Mouse (Mus musculus) hematopoietic stem cell, adult 5-6 weeks (primary cell): ENCODE data around the gene Bbox1. TPM values are rescaled to one million over a fixed set of nuclear protein-coding genes. Genes with fewer than 3 reads are reported as not detected.

ENCODE experiments used
- ATAC-seq, 2 experiments: fragments of 125-278 bp in 1 of 2; replicated peaks in 1 of 2; 2 replicates each; pipeline ENCODE4 v1.8.0; 2016 to 2017; ENCODE audit warnings: inconsistent platforms in 2 of 2, mild to moderate bottlenecking in 2 of 2, moderate number of reproducible peaks in 2 of 2, low read depth in 1 of 2, moderate TSS enrichment in 1 of 2; ENCODE audit not compliant: low FRiP score in 2 of 2, poor library complexity in 2 of 2, severe bottlenecking in 2 of 2, insufficient read depth in 1 of 2, low TSS enrichment in 1 of 2
- total RNA-seq: library from RNA; stranded (forward); fragments of 172-1452, 232-1000 nt; gene quantifications from 2 replicates; pipeline ENCODE4 v1.2.3, GENCODE M21; 2017

Bbox1 gene
- total RNA-seq, 1 experiment from 2014 or later, result not detected

DNA sequence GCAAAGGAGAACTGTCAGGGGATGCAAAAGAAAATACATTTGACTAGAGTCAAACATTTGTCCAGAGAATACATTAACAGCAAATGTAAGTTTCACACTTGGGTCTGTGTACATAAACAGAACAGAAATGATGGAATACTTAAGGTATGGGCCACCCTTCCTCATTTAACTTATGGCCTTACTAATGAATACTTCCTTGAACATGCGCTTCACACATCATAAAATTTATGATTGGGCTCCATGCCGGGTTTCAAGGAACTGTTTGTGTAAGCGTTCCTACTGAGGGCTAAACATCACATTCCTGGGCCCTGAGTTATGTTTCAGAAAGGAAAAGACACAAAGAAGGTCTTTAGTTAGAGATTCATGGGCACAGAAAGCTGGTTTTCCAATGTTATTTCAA, 19.4 kb downstream of the Bbox1 start:
- no peak for ATAC-seq

- ATAC-seq, result no peak
Observed at GRCm38 (mm10) chr2:110287959-110288358, 26.4 kb downstream of the Bbox1 start.

DNA sequence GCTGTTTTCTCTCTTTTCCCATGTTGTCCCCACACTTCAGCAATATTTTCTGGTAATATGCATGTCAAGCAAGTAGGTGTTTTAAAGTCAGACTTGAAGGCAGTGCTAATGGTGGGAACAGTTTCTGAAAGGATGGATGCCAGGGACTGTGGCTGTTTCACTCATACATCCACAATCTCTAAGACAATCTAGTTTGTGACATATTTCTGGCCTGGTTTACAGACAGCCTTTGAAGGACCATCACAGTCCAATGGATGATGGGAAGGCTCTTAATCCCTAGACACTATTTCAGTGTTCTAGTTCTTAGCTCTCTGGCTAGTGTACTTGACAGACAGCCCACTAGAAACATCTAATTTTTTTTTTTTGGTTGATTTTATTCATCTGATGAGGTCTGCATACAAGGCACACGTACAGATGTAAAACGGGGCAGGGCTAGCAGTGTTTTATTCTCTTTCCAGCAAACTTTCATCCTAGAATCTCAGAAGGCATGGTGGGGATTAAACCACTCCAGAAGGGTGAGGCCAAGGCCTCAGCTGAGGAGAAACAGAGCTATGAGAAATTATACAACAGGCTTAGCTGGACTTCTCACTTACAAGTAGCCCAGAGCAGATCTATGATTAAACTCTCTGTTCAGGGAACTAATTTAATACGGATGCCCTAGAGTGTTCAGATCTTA, 28.4 kb downstream of the Bbox1 start:
- no peak for ATAC-seq

DNA sequence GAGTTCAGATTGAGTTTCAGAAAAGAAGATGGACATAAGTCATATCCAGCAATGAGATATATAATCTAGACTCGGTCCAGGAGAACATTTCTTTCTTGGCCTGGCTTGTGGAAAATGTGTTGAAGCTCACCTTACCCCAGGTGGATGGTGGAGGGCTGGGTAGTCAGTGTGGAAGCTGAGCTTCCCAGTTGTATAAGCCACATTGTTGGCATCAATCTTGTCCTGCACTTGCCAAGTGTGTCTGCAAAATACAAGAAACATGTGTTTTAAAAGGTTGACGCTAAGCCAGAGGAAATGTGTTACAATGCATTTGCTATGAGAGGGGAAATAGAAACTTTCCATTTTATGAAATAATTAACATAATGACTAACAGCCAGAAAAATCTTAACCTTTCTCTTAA, 38.9 kb downstream of the Bbox1 start:
- no peak for ATAC-seq

- ATAC-seq, result no peak
Observed at GRCm38 (mm10) chr2:110274160-110274559, 40.2 kb downstream of the Bbox1 start.

DNA sequence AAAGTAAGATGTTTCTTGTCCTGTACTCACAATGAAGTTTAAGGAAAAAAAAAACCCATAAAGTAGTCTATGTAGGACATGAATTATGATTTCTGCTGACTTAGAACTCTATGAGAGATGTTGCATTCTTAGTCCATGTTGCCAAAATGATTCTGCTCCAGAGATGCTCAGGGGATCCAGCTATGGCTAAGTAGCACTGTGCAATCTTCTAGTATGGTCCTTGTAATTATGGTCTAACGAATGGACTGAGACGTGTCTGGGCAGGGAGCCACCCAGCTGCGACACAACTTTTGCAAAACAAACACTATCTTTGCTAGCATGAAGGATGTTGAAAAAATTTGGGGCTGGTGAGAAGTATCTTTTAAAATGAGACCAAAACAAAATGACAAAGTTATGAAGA, 45.1 kb downstream of the Bbox1 start:
- no peak for ATAC-seq

GRCm38 (mm10) chr2:110232252-110232651, 82.1 kb downstream of the Bbox1 start:
- no peak for ATAC-seq

DNA sequence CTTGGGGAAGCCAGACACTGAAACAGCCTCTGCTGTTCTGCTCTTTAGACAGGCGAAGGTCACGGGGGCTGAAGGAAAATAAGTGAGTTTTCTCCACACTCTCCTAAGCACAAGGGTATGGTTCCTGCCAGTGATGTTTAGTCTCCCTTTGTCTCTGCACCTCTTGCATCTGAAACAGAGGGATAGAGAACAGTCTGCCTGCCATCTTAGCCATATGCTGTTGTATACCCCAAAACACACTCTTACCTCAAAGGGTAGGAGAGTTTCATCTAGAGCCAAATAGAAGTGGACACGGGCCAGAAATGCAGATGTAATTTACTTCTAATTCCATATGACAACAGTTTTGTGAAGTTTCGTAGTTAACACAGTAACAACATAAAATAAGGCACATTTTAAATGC, 83.6 kb downstream of the Bbox1 start:
- ATAC-seq, result no peak

- ATAC-seq, result peak; percentile 79 to 98; a peak in 3 of 4 replicates
Observed at GRCm38 (mm10) chr2:110229143-110230087, 84.9 kb downstream of the Bbox1 start.

DNA sequence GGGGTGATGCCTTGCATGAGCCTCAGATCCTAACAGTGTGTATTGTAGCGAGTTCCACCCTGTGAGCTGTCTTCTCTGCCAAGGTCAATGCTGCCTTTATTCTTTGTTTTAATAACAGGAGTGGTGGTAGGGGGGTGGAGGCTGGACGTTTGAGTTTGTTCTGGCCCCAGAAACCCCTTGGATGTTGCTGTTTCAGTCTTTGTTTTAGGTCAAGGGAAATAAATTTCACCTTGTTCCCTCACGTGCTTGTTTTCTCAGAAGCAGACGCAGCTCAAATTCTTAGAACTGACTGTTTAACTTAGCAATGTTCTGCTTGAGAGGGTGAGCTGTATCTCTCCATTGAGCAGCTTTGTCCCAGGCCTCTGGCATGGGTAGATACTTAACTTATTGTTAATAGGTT, 87.9 kb downstream of the Bbox1 start:
- no peak for ATAC-seq

DNA sequence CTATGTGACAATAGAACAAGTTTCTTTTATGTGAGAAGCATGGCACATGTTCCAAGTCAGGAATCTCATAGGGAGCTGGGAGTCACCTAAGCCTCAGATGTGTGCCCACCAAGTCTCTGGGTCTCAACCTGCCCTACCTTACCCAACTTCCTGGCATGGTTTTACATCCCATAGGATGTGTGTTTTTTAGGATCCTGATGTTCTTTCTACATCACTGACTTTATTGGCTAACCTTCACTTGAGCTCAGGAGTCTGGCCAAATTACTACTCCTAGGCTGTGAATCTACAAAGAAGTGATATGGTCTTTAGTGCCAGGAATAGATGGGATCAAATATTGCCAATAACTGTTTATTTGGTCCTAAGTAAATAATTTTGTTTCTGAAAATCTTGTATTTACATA, 88.4 kb downstream of the Bbox1 start:
- no peak for ATAC-seq

DNA sequence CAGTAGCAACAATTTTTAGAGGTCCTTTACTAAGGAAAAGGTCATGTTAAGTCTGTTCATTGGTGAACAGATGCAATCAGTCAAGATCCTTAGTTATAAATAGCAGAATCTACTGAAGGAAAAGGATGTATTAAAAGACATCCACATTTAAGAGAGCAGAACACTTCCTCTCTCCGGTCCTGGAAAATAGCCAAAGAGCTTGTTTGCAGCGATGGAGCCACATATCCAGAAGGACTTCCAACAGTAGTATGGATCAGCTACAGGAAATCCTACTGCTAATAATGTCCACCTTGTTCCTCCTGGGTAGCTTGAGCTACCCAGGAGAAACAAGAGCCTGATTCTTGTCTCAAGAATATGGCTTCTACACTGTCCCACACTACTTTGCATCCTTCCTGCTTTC, 91.6 kb downstream of the Bbox1 start:
- ATAC-seq, result no peak

DNA sequence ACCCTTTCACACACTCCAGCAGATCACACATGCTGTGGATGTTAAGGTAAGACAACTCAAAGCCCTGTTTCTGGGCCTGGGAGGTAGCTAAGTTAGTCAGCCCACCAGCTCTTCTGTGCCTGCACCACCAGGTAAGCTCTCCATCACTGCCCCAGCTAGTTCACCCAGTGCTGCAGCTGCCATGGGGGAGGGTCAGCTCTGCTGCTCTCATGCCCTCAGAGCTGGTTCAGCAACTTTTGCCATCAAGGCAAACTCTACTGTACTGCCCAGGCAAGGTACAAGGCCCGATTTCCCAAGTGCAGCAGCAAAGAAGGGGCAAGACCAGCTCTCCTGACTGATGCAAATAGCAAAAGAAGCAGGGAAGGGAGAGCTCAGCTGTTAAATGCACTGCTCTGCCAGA, 93.9 kb downstream of the Bbox1 start:
- ATAC-seq, result no peak

GRCm38 (mm10) chr2:110215685-110216058, 98.7 kb downstream of the Bbox1 start:
- ATAC-seq, result no peak

DNA sequence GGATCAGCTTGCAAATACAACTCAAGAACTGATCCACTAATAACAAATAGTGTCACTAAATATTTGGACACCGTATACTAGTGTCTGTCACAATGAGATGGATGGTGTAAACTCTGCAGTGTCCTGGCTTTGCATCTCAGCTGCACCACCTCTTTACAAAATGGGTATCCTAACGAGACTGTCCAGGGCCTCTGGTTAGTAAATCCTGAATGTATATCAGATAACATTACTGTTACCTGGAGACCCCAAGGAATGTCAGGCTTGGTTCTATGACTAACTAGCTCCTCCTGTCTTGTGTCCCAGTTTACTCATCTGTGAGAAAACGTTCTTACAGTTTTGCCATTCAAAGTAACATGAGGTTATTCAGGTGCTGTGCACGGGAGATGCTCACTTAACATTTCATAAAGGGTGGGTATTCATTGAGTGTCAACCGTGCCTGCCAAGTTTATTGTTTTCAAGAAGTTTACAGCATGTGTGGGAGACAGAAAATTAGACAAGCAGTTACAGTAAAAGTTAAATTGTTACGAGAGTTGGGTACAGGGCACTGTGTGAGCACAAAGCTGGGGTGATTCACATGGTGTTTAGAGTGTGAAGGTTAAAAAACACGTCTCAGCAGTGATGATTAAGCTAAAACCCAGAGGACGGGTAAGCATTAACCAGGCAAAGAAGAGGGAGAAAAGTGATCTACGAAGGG, 99.2 kb downstream of the Bbox1 start:
- ATAC-seq, result no peak

DNA sequence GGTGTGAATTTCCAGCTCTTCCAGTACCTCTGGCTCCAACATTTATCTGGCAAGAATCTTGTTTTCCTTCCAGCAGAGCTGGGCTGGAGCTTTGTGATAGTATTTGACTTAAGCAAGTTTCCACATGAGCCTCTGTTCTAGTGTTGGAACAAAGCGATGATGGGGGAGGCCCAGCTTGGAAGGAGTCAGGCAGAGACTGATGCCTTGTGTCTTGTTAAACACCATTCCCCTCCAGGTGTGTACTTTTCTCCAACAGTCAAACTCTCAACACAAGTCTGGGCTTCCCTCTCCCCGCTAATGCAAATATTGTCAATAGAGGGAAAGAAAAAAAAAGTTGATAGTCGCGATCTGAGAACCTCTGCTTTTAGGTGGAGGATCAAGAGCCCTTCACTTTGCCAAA, 100.1 kb downstream of the Bbox1 start:
- ATAC-seq, result no peak
